Mouse (Mus musculus) kidney, adult 2 months (tissue): Measurements from ENCODE around the gene Satb1.

Experiments used
- CTCF ChIP-seq: fragments of 200-500 bp; conservative IDR thresholded peaks from 2 replicates; pipeline ENCODE4 v1.5.1; 2011; ENCODE audit warnings: low read depth, mild to moderate bottlenecking, control low read depth, low read length, moderate library complexity, mixed read lengths; ENCODE audit not compliant: insufficient read depth, insufficient read length
- POLR2A ChIP-seq: fragments of 200-500 bp; IDR thresholded peaks from one replicate; pipeline ENCODE4 v1.6.1; 2011; ENCODE audit warnings: low read depth, low read length, control low read depth

- TF ChIP-seq CTCF = no peak
- no peak for TF ChIP-seq POLR2A
Observed at GRCm38 (mm10) chr17:51853952-51854351, 20.9 kb upstream of the Satb1 start.
